Mouse (Mus musculus) hindbrain, embryonic 10.5 days (tissue): ENCODE measurements at regions not wholly inside any gene's neighbourhood (a gene's known extent, or its start where the extent isn't known, plus 50 kb on each side); places are given as distances from the start of the nearest gene placed in this dataset.

ENCODE experiments used
- DNase-seq: peaks from one replicate; pipeline ENCODE4 v3.0.0-alpha.2; 2017; ENCODE audit warnings: low spot score
- H3K27ac ChIP-seq: fragments of 300-500 bp; sonication (generic); 2 replicates; pipeline ENCODE4 v1.5.1; 2016; ENCODE audit warnings: mild to moderate bottlenecking, moderate library complexity
- H3K27me3 ChIP-seq: fragments of 300-500 bp; sonication (generic); 2 replicates; pipeline ENCODE4 v1.6.1; 2016; ENCODE audit warnings: mild to moderate bottlenecking; ENCODE audit not compliant: poor library complexity, insufficient read depth, severe bottlenecking
- H3K36me3 ChIP-seq: fragments of 300-500 bp; sonication (generic); 2 replicates; pipeline ENCODE4 v1.6.1; 2016; ENCODE audit warnings: mild to moderate bottlenecking, moderate library complexity
- H3K4me1 ChIP-seq: fragments of 300-500 bp; sonication (generic); replicated peaks from 2 replicates; pipeline ENCODE4 v1.6.1; 2016; ENCODE audit warnings: mild to moderate bottlenecking
- H3K4me3 ChIP-seq: fragments of 300-500 bp; sonication (generic); 2 replicates; pipeline ENCODE4 v1.5.1; 2016; ENCODE audit warnings: mild to moderate bottlenecking, moderate library complexity
- H3K9me3 ChIP-seq: fragments of 300-500 bp; sonication (generic); 2 replicates; pipeline ENCODE4 v1.6.1; 2016; ENCODE audit warnings: mild to moderate bottlenecking, moderate library complexity
- WGBS: fragments of 180-500 bp; shearing (Covaris S2); methylation state at CpG from one replicate; pipeline ENCODE4 v1.1.7; 2016; 5-methylcytosine and 5-hydroxymethylcytosine counted together

- Histone ChIP-seq H3K36me3 (no peaks in the 10 kb centered on the region), H3K27ac (no peak overlapping the region), H3K27me3 (no peaks in the 10 kb centered on the region; the same call in 1 of the 2 replicates), H3K9me3 (no peaks in the 10 kb centered on the region), H3K4me3 (no peak overlapping the region), H3K4me1 (no peaks in the 10 kb centered on the region)
- DNase-seq = no peak
- 96% methylated on average over 3 of the region's 3 CpGs for WGBS
Measured at GRCm38 (mm10) chr11:79815156-79815555, 147.0 kb downstream of the Utp6 start.

- Histone ChIP-seq H3K27me3 (peaks cover 13% of the 10 kb centered on the region; the same call in 1 of the 2 replicates), H3K27ac (peak overlapping the region; percentile 75), H3K4me1 (peaks cover 27% of the 10 kb centered on the region), H3K4me3 (no peak overlapping the region), H3K36me3 (no peaks in the 10 kb centered on the region), H3K9me3 (0 out of 2 replicates have a peak, but pooled peaks cover 5% of the 10 kb centered on the region)
- 29% methylated on average over 17 of the region's 17 CpGs for WGBS
- DNase-seq = peak; percentile 45
Measured at GRCm38 (mm10) chr11:79806911-79807466, 155.2 kb downstream of the Utp6 start.

DNA sequence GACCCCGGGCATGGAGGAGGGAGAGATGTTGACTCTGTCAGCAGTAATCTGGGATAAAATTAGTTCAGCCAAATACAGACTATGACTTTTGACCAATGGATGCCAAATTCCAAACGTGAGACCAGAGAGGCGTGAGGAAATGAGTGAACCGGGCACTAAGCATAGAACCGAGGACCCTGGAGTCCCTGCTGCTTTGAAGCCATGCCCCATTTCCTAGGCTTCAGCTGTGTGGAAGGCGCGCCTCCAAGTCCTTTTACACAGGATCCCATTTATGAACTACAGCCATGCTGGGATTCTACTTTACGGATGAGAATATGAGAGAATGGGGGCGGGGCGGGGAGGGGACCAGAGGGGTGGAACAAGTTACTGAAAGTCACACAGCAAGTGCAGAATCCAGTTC is 155.8 kb downstream of the Utp6 start:
- peaks cover 13% of the 10 kb centered on the region; the same call in 1 of the 2 replicates for H3K27me3 ChIP-seq
- peaks cover 27% of the 10 kb centered on the region for H3K4me1 ChIP-seq
- no peak overlapping the region for H3K4me3 ChIP-seq
- DNase-seq = no peak
- H3K36me3 ChIP-seq = no peaks in the 10 kb centered on the region
- peak overlapping the region; percentile 75 for H3K27ac ChIP-seq
- WGBS = 69% methylated on average over 10 of the region's 10 CpGs
- 0 out of 2 replicates have a peak, but pooled peaks cover 5% of the 10 kb centered on the region for H3K9me3 ChIP-seq

DNA sequence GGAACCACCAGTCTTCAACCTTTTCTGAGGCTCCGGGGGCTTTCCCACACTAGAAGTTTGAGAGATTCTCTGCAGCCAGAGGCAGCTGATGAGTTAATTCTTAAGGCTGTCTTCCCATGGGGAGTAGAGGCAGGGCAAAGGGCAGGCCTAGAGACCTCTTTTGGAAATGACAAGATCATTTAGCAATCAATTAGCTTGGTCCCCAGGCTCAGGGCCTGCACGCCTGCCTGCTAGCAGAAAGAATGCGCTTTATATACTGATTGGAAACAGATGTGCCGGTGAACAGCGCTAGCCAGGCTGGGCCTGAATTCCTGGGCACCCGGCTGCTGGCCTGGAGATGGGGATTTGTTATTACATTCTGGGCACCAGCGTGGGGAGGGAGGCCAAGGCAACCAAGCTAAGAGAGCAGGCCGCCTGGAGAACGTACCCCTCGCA is 156.2 kb downstream of the Utp6 start:
- 0 out of 2 replicates have a peak, but pooled peaks cover 5% of the 10 kb centered on the region for H3K9me3 ChIP-seq
- H3K27me3 ChIP-seq = peaks cover 13% of the 10 kb centered on the region; the same call in 1 of the 2 replicates
- no peaks in the 10 kb centered on the region for H3K36me3 ChIP-seq
- no peak overlapping the region for H3K4me3 ChIP-seq
- H3K27ac ChIP-seq = peak overlapping the region; percentile 60
- DNase-seq = peak; percentile 79
- peaks cover 27% of the 10 kb centered on the region for H3K4me1 ChIP-seq
- 39% methylated on average over 10 of the region's 10 CpGs for WGBS

DNA sequence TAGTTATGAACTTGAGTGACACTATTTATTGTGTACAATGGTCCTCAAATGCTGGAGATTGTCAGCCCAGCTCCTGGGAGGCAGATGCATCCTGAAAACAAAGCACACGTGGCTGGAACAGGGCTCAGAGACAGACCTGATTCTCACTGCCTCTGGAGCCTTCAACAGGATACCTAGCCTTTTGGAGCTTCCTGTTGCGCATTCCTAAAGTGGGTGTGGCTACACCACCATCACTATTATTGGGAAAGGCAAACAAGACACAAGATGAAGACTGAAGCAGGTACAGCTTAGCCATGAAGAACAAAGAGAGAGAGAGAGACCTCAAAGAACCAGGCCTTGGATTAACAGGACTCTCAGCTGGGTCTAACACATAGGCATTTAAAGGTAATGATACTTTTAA is 158.2 kb downstream of the Utp6 start:
- Histone ChIP-seq H3K36me3 (no peaks in the 10 kb centered on the region), H3K4me3 (no peak overlapping the region), H3K27me3 (peaks cover 13% of the 10 kb centered on the region; the same call in 1 of the 2 replicates), H3K27ac (no peak overlapping the region), H3K4me1 (peaks cover 31% of the 10 kb centered on the region), H3K9me3 (0 out of 2 replicates have a peak, but pooled peaks cover 5% of the 10 kb centered on the region)
- DNase-seq = no peak
- 74% methylated on average over 2 of the region's 2 CpGs for WGBS

GRCm38 (mm10) chr11:79803006-79803405 is 159.2 kb downstream of the Utp6 start:
- H3K27ac ChIP-seq = no peak overlapping the region
- DNase-seq = no peak
- peaks cover 30% of the 10 kb centered on the region for H3K4me1 ChIP-seq
- H3K36me3 ChIP-seq = no peaks in the 10 kb centered on the region
- WGBS = 83% methylated on average over 5 of the region's 5 CpGs
- peaks cover 9% of the 10 kb centered on the region; the same call in 1 of the 2 replicates for H3K27me3 ChIP-seq
- 0 out of 2 replicates have a peak, but pooled peaks cover 5% of the 10 kb centered on the region for H3K9me3 ChIP-seq
- H3K4me3 ChIP-seq = no peak overlapping the region

DNA sequence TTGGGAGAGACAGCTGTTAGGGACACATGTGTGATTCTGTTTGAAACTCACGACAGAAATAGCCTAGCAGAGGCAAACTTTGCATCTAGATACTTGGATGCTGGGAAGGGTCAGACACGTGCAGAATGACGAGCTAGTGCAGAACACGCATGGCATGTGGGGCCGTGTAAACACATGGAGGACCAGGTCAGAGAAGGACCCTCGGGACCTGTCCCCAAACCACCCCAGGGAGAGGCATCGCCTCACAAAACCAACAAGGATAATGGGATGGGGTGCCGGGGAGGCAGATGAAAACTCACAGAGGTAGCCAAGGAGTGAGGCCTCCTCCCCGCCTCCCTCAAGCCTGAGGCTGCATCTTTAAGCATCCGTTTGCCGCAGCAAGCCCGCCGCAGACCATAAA is 159.6 kb downstream of the Utp6 start:
- 82% methylated on average over 13 of the region's 13 CpGs for WGBS
- 0 out of 2 replicates have a peak, but pooled peaks cover 5% of the 10 kb centered on the region for H3K9me3 ChIP-seq
- no peak for DNase-seq
- H3K36me3 ChIP-seq = no peaks in the 10 kb centered on the region
- peaks cover 9% of the 10 kb centered on the region; the same call in 1 of the 2 replicates for H3K27me3 ChIP-seq
- no peak overlapping the region for H3K27ac ChIP-seq
- peaks cover 27% of the 10 kb centered on the region for H3K4me1 ChIP-seq
- no peak overlapping the region for H3K4me3 ChIP-seq

GRCm38 (mm10) chr11:79800256-79800655 is 161.9 kb downstream of the Utp6 start:
- peaks cover 9% of the 10 kb centered on the region; the same call in 1 of the 2 replicates for H3K27me3 ChIP-seq
- H3K4me3 ChIP-seq = no peak overlapping the region

DNA sequence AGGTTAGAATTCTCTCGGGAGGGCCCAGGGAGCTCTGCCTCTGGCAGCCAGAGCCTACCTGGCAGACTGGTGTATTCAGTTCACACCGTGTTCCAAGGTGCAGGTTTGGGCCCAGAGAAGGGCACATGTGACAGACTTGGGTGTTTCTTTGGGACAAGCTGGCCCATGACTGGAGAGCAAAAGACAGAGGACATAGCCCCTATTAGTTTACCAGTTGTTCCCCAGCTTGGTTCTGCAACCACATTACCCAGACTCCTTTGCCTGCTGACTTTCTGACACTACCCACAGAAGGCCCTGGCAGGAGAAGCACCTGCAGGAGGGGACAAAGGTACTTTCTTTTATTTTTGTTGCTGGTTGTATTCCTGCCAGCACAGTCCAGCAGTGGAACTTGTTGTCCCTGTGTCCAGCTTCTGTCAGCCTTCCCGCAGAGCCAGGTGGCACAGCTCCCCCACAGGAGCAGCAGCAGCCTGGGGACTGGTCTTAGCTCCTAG is 173.9 kb downstream of the Utp6 start:
- Histone ChIP-seq H3K9me3 (no peaks in the 10 kb centered on the region), H3K4me3 (no peak overlapping the region), H3K27ac (peak overlapping the region; percentile 57; the same call in 1 of the 2 replicates), H3K36me3 (no peaks in the 10 kb centered on the region), H3K27me3 (no peaks in the 10 kb centered on the region), H3K4me1 (peaks cover 68% of the 10 kb centered on the region)
- WGBS = 81% methylated on average over 3 of the region's 3 CpGs
- DNase-seq = no peak

More at GRCm38 (mm10) chr11:79800256-79800655, 161.9 kb downstream of the Utp6 start:
- Histone ChIP-seq H3K4me1 (peaks cover 11% of the 10 kb centered on the region), H3K36me3 (no peaks in the 10 kb centered on the region), H3K27ac (no peak overlapping the region), H3K9me3 (0 out of 2 replicates have a peak, but pooled peaks cover 5% of the 10 kb centered on the region)
- 64% methylated on average over 8 of the region's 8 CpGs for WGBS
- no peak for DNase-seq

- Histone ChIP-seq H3K27ac (no peak overlapping the region), H3K4me1 (peaks cover 67% of the 10 kb centered on the region), H3K4me3 (no peak overlapping the region), H3K9me3 (no peaks in the 10 kb centered on the region), H3K27me3 (no peaks in the 10 kb centered on the region), H3K36me3 (no peaks in the 10 kb centered on the region)
- WGBS = 91% methylated on average over 1 of the region's 1 CpGs
- no peak for DNase-seq
Measured at GRCm38 (mm10) chr11:79787766-79788165, 174.4 kb downstream of the Utp6 start.

DNA sequence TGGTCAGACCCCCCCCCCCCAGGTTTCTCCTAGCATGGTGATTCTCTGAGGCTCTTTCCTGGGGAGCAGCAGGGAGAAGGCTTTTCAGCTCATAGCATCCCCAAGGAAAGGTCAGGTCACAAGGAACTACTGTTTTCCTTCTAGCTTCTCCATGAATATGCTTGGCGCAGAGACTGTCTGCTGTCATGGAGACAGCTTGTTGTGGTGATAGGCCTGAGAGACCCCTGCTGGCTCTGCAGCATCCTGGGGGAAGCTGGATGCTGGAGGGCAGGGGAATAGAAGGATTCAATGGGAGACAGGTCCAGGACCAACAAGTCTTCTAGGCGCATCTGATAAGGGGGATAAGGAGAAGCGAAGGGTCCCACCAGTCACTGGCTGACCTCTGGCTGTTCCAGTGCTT is 178.1 kb downstream of the Utp6 start:
- H3K4me3 ChIP-seq = no peak overlapping the region
- peaks cover 45% of the 10 kb centered on the region for H3K4me1 ChIP-seq
- H3K9me3 ChIP-seq = no peaks in the 10 kb centered on the region
- no peaks in the 10 kb centered on the region; the same call in 1 of the 2 replicates for H3K27me3 ChIP-seq
- no peaks in the 10 kb centered on the region for H3K36me3 ChIP-seq
- peak overlapping the region; percentile 64 for H3K27ac ChIP-seq
- WGBS = 51% methylated on average over 3 of the region's 3 CpGs
- no peak for DNase-seq

DNA sequence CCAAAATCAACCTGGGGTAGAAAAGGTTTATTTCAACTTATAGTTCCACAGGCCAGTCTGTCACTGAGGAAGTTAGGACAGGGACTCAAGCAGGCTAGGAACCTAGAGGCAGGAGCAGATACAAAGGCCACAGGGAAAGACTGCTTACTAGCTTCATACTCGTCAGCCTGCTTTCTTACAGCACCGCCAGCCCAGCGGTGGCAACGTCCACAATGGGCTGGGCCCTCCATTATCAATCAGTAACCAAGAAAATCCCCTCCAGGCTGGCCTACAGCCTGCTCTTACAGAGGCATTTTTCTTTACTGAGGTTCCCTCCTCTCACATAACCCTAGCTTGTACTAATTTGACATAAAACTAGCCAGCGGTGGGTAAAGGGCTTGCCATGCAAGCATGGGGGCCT is 180.2 kb downstream of the Utp6 start:
- no peaks in the 10 kb centered on the region for H3K36me3 ChIP-seq

GRCm38 (mm10) chr11:79779756-79780155 is 182.4 kb downstream of the Utp6 start:
- H3K9me3 ChIP-seq = no peaks in the 10 kb centered on the region
- H3K4me1 ChIP-seq = peaks cover 52% of the 10 kb centered on the region
- WGBS = 41% methylated on average over 5 of the region's 5 CpGs
- H3K27ac ChIP-seq = no peak overlapping the region; the same call in 1 of the 2 replicates
- H3K4me3 ChIP-seq = no peak overlapping the region
- no peak for DNase-seq
- H3K27me3 ChIP-seq = peaks cover 3% of the 10 kb centered on the region; the same call in 1 of the 2 replicates
- H3K36me3 ChIP-seq = no peaks in the 10 kb centered on the region

More for the DNA sequence above, 180.2 kb downstream of the Utp6 start:
- Histone ChIP-seq H3K27ac (0 out of 2 replicates have a peak overlapping the region, but pooled peaks have one; percentile 5), H3K4me3 (no peak overlapping the region), H3K4me1 (peaks cover 45% of the 10 kb centered on the region), H3K9me3 (no peaks in the 10 kb centered on the region), H3K27me3 (peaks cover 3% of the 10 kb centered on the region; the same call in 1 of the 2 replicates)
- DNase-seq = no peak
- WGBS = 62% methylated on average over 5 of the region's 5 CpGs
